Mouse (Mus musculus) cerebellum, adult 18-20 months (tissue): ENCODE data around the gene Hdac1.
A peak's percentile ranks its signal among the peaks of the same experiment; 100 is the strongest.

Experiments
- DNase-seq, 2 experiments: peaks; one replicate each; pipeline ENCODE4 v3.0.0; 2021

Gene Hdac1

DNA sequence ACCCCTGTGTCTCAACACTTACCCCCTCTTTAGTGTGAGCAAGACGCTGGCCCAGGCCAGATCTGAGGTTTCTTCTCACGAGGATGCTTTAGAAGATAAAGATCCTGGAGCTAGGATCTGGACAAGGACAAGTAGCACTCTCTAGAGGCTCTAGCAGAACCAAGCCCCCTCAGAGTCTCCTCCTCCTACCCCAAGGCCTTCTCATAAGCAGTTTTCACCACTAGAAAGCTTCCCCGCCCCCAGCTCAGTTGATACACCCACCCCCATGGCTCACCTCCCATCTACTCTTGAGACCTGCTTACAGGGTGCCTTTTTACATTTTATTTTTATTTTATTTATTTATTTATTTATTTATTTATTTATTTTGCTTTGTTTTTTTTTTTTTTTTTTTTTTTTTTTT, 32.9 kb downstream of the Hdac1 start:
- DNase-seq, result no peak

GRCm38 (mm10) chr4:129508834-129509600, 33.5 kb downstream of the Hdac1 start:
- no peak for DNase-seq

DNA sequence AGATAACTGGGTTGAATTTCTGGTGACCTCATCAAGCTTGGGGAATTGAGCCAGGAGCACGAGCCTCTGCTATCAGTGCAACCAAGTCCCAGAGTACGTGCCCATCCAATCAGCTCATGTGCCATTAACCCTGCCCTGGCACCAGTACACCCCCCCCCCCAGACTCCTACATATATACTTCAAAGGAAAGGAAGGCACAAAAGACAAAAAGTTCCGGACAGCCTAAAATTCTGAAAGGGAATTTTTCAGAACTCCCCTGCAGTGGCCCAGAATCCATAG, 34.3 kb downstream of the Hdac1 start:
- DNase-seq, result no peak

DNA sequence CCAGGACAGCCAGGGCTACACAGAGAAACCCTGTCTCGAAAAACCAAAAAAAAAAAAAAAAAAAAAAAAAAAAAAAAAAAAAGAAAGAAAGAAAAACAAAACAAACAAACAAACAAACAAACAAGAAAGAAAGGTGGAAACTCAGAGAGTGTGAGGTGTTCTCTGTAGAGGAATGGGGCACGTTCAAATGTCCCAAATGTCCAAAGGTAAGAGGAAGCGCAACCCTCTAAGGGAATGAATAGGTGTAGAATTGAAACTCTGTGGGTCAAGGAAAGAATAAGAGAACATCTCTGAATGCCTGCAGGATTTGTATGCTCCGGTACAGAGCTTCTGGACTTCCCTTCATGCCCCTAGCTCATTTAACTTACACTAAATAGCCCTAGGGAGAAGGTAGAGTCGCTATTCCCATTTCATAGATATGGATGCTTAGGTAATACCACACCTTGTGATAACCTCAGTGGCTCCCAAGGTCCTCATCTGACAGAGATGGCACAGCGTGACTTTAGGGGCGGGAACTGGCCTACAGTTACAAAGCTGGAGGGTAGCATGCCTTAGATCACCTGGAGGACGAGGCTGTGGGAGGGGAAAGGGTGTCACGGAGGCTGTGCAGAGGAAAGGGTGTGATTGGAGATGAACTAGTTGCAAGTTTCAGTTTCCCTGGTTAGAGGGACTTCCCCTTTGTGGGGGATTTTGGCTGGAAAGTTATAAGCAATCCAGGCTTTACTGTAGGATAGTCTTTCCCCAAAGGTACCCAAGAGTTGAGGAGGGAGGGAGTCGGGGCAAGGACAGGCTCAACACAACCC, 34.9 kb downstream of the Hdac1 start:
- DNase-seq, result no peak

DNA sequence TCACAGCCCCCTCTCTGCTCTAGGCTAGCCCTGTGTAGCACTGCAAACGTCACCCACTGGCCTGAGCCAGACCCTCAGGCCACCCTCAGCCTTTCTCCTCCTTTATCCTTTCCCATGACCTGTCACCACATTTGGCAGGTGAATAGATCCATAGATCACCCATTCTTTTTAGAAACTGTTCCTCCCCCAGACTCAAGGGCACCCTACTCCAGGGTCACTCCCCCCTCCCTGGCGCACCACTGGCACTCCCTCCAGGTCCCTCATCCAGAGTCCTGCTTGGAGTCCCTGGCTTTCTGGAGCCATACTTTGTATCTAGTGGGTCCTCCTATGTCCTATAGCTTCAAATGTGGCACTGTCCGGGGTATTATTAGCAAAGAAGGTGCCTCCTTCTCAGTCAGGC, 37.0 kb downstream of the Hdac1 start:
- no peak for DNase-seq

DNA sequence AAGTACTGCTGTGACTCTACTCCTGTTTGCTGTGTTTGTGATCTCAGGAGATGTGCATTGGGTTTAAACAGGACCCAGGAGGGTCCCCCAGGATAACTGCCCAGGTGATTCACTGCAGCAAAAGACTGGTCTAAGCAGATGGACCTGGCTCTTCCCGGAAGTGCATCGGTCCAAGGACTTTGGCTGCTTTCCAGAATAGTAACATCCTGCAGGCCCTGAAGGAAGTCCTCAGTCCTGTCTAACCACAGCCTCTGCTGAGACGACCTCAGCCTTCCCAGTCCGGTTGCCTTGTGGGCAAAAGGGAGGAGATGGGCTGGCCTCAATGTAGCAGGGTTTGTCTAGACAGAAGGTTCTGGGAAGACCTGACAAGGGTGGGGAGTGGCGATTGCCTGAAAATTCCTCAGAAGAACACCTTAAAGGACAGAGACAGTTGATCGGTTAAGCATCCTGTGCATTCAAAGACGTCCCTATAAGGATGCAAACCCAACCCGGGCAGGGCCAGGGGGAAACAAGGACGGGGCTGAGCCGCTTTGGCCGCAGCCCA, 39.5 kb downstream of the Hdac1 start:
- no peak for DNase-seq

GRCm38 (mm10) chr4:129502327-129502888, 40.1 kb downstream of the Hdac1 start:
- no peak for DNase-seq

DNA sequence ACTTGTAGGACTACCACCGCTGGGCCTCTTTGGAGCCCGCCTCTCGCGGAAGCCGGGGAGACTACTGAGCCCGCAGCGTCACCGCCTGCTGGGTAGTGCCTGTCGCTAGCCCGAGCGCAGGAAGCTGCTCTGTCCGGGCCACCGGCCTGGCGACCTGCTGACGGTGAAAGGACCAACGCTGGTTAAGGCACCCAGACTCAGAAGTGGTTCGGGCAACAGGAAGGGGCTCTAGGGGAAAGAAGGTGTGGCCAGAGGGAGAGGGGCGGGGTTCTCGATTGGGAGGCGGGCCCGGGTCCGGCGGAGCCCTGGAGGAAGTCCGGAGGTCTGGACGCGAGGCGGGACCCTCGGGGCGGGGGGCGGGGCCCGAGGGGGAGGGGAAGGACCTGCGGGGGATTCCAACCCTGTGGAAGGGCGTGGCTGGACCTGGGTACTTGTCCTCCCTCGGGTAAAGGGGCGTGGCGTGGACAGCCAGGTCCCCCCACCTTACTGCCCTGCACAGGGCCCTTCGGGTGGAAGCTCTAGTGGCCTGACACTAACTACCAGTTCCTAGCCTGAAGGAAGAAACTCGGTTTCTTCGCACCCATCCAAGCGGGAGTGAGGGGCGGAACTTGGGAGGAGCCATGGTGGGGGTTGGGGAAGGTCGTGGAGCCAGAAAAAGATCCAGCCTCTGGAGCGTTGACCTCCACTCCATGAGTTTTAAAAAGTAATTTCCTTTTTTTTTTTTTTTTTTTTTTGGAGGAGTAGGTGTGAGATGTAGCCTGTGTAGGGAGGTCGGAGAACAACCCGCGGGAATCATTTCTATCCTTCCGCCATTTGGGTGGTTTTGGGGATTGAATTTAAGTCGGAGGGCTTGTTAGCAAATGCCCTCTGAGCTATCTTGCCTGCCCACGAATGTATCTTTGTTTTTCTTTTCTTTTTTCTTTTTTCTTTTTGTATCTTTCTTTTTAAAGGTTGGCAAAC, 41.6 kb downstream of the Hdac1 start:
- peak; percentile 41 to 50 for DNase-seq

DNA sequence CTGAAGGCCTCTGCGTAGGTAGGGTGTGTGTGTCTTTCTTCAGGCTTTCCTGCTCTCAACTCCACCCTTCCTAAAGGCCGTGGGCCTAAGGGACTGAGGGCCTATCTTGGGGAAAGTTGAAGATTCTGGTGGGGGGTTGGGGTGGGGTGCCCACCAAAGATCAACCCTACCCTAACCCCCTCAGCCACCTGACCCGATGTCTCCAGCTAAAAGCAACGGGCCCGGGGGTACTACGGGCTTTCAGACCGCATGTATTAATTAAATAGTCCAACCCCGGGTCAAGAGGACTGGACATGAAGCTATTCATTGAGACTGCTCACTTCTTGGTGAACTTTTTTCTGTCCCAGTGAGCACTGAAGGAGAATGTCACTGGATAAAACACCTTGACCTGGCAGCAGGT, 42.5 kb downstream of the Hdac1 start:
- no peak for DNase-seq

GRCm38 (mm10) chr4:129498941-129499340, 43.6 kb downstream of the Hdac1 start:
- no peak for DNase-seq

DNA sequence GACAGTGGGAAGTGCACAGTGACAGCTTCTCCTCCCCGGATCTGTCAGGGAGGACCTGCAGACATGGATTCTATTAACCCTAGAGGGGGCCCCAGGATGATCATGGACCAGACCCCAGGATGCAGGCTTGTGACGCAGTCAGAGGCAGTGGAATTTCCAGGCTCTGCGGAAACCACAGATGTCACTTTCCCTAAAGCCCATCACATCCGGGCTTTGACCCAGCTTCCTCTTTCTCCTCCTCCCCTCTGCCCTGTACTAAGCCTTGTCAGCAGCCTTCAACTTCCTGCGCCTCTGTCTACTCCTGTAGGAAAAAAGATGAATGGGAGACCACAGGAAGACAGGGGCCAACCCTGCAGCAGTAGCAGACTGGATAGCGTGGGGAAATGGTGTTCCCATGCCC, 45.9 kb downstream of the Hdac1 start:
- DNase-seq, result no peak

- no peak for DNase-seq
These were observed 46.6 kb downstream of the Hdac1 start for GRCm38 (mm10) chr4:129495672-129496562.

DNA sequence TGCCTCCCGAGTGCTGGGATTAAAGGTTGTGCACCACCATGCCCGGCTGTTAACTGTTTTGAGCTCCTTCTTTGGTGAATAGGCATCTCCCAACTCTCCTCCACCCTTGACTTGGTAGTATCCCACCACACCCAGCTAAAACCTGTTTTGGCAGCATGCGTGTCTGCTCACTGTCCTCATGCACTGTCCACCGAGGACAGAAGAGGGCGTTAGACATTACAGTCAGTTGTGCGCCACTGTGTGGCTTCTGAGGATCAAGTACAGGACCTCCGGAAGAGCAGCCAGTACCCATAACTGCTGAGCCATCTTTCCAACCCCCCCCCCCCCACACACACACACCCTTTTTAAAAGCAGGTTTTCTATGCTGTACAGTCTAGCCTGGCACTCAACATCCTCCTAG, 47.8 kb downstream of the Hdac1 start:
- no peak for DNase-seq

- peak; percentile 55 to 61 for DNase-seq
These were observed 51.3 kb downstream of the Hdac1 start, which contains the start of the genes Tssk3 and Fam229a for GRCm38 (mm10) chr4:129490972-129491880. Gene Tssk3, minus strand, starts transcription at chr4:129491022. Gene Fam229a, plus strand, starts transcription at chr4:129491190.

- DNase-seq, result no peak
These were observed 61.4 kb downstream of the Hdac1 start for GRCm38 (mm10) chr4:129481090-129481489.

- no peak for DNase-seq
These were observed 62.6 kb downstream of the Hdac1 start for GRCm38 (mm10) chr4:129479863-129480262.

GRCm38 (mm10) chr4:129476047-129476446, 66.5 kb downstream of the Hdac1 start:
- DNase-seq, result no peak
